Mouse (Mus musculus) cortical plate, adult 2 months (tissue): Measurements from ENCODE around the gene Scai.

ENCODE experiments used
- CTCF ChIP-seq: fragments of 200-500 bp; IDR thresholded peaks from 2 replicates; pipeline ENCODE4 v1.5.1; 2011; ENCODE audit warnings: mild to moderate bottlenecking, control low read depth, low read length; ENCODE audit not compliant: insufficient read depth; ENCODE audit errors: extremely low read depth
- POLR2A ChIP-seq: fragments of 200-500 bp; IDR thresholded peaks from 2 replicates; pipeline ENCODE4 v1.6.1; 2011; ENCODE audit warnings: mild to moderate bottlenecking, low read length, control low read depth; ENCODE audit not compliant: insufficient read depth; ENCODE audit errors: extremely low read depth

- no peak for TF ChIP-seq POLR2A
- TF ChIP-seq CTCF, result no peak
Measured at GRCm38 (mm10) chr2:39217150-39217549, 26.6 kb upstream of the Scai start.
